Comparison of ENCODE assay signal across 8 mouse cellular contexts in the genomic region with DNA sequence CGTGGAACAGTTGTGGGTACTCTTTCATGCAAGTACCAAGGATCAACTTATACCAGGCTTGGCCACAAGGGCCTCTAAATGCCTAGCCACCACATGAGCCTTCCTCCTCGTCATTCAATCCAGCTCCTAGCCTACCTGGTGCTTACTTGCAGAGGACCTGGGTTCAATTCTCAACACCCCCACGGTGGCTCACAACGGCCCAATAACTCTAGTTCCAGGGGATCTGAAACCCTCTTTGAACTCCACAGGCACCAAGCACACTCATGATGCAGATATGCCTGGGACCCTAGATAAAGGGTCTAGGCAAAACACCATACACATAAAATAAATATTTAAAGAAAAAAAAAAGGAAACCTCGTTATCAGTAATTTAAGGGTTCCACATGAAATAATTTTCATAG. TPM values are rescaled to one million over a fixed set of nuclear protein-coding genes. Genes with fewer than 3 reads are reported as not detected.
A peak's percentile ranks its signal among the peaks of the same experiment; 100 is the strongest.
DNase-seq lines count a peak whose midpoint lies in the region; ATAC-seq and TF ChIP-seq lines count a peak whose summit lies in the region.

No protein-coding gene starts in this region.

- no peaks in the 10 kb centered on the region for H3K9me3 ChIP-seq in forebrain, embryonic 10.5 days
- no peaks in the 10 kb centered on the region for H3K9me3 ChIP-seq in limb, embryonic 14.5 days (ENCODE audit: control insufficient read depth, low read length)
- no peaks in the 10 kb centered on the region for H3K9me3 ChIP-seq in neural tube, embryonic 13.5 days

- 65% methylated on average over 5 of the region's 5 CpGs for WGBS in forebrain, embryonic 10.5 days
- 41% methylated on average over 5 of the region's 5 CpGs for WGBS in limb, embryonic 14.5 days
- 55% methylated on average over 5 of the region's 5 CpGs for WGBS in neural tube, embryonic 13.5 days

- H3K36me3 ChIP-seq in forebrain, embryonic 10.5 days (replicated peaks) = peaks cover 22% of the 10 kb centered on the region
- H3K36me3 ChIP-seq in limb, embryonic 14.5 days (ENCODE audit: control insufficient read depth, insufficient read depth, low read length) = no peaks in the 10 kb centered on the region; the same call in 1 of the 2 replicates
- no peaks in the 10 kb centered on the region for H3K36me3 ChIP-seq in neural tube, embryonic 13.5 days

- no peak for ATAC-seq in limb, embryonic 14.5 days (ENCODE audit: low FRiP score, low read depth)
- no peak for ATAC-seq in neural tube, embryonic 13.5 days (ENCODE audit: low read depth)

- H3K4me3 ChIP-seq in left cerebral cortex, adult 2 months = peak overlapping the region; percentile 89
- peak overlapping the region; percentile 99 for H3K4me3 ChIP-seq in forebrain, embryonic 10.5 days
- peak overlapping the region; percentile 99 for H3K4me3 ChIP-seq in limb, embryonic 14.5 days (replicated peaks; ENCODE audit: low read length)
- peak overlapping the region; percentile 82 for H3K4me3 ChIP-seq in neural tube, embryonic 13.5 days

- H3K27ac ChIP-seq in left cerebral cortex, adult 2 months = no peak overlapping the region
- no peak overlapping the region for H3K27ac ChIP-seq in forebrain, embryonic 10.5 days
- no peak overlapping the region for H3K27ac ChIP-seq in limb, embryonic 14.5 days (replicated peaks; ENCODE audit: low read depth, low read length)
- no peak overlapping the region for H3K27ac ChIP-seq in neural tube, embryonic 13.5 days (replicated peaks)

- DNase-seq in left cerebral cortex, adult 2 months (ENCODE audit: extremely low spot score in 1 of 2, low spot score in 2 of 2) = no peak
- no peak for DNase-seq in left cerebral cortex, adult 9 months (ENCODE audit: low spot score in 2 of 2)
- DNase-seq in ZHBTc4 (ENCODE audit: low read depth, low spot score) = peak; percentile 74
- DNase-seq in forebrain, embryonic 10.5 days (ENCODE audit: extremely low spot score, low spot score) = peak; percentile 20
- DNase-seq in limb, embryonic 14.5 days (ENCODE audit: low spot score) = peak; percentile 21
- no peak for DNase-seq in left cerebral cortex, adult 11 months (ENCODE audit: low spot score)
- no peak for DNase-seq in left cerebral cortex, adult 18-20 months (ENCODE audit: low spot score in 2 of 2)

- intact Hi-C loops in left cerebral cortex, adult 2 months (cut with DNase I) = loop anchor here (2.0 kb wide), 1 partner anchor 83 kb away; a partner anchor contains a TSS

- TF ChIP-seq POLR2A in limb, embryonic 14.5 days (IDR thresholded peaks at IDR 0.05; ENCODE audit: borderline replicate concordance, extremely low read depth, insufficient read depth, insufficient read length) = no peak

- peak; percentile 40 for TF ChIP-seq CTCF in left cerebral cortex, adult 2 months (IDR thresholded peaks at IDR 0.05)

- peak overlapping the region; percentile 64 for H3K4me2 ChIP-seq in limb, embryonic 14.5 days (replicated peaks; ENCODE audit: low read depth, low read length, severe bottlenecking)
- peak overlapping the region; percentile 78 for H3K4me2 ChIP-seq in neural tube, embryonic 13.5 days

- peaks cover 9% of the 10 kb centered on the region for H3K27me3 ChIP-seq in forebrain, embryonic 10.5 days (ENCODE audit: poor library complexity, severe bottlenecking)
- no peaks in the 10 kb centered on the region for H3K27me3 ChIP-seq in limb, embryonic 14.5 days (ENCODE audit: control insufficient read depth, insufficient read depth, low read length)
- H3K27me3 ChIP-seq in neural tube, embryonic 13.5 days = no peaks in the 10 kb centered on the region

- H3K4me1 ChIP-seq in forebrain, embryonic 10.5 days = peaks cover 30% of the 10 kb centered on the region
- H3K4me1 ChIP-seq in limb, embryonic 14.5 days (ENCODE audit: control insufficient read depth, insufficient read depth, low read length) = peaks cover 24% of the 10 kb centered on the region
- H3K4me1 ChIP-seq in neural tube, embryonic 13.5 days (replicated peaks) = peaks cover 37% of the 10 kb centered on the region

- H3K9ac ChIP-seq in limb, embryonic 14.5 days (ENCODE audit: low read depth, low read length, severe bottlenecking) = peak overlapping the region; percentile 94
- peak overlapping the region; percentile 99 for H3K9ac ChIP-seq in neural tube, embryonic 13.5 days

RNA-seq across cellular contexts. Expression of a gene that starts 1.3 kb away (rescaled TPM):
- 10 to 100 TPM; 70.0 to 72.1 TPM for total RNA-seq in left cerebral cortex, adult 2 months (2021)
- 145 and 150 TPM in 2 replicates for polyA plus RNA-seq in forebrain, embryonic 10.5 days (2016; fragmentation: Nextera tagmentation; extraction: Ambion mirVana)
- 109 and 113 TPM in 2 replicates for polyA plus RNA-seq in limb, embryonic 14.5 days (2012; rRNA removed)
- polyA plus RNA-seq in limb, embryonic 14.5 days (2014; fragmentation: Nextera tagmentation; extraction: Ambion mirVana) = 149 and 153 TPM in 2 replicates
- 177 and 190 TPM in 2 replicates for polyA plus RNA-seq in neural tube, embryonic 13.5 days (2015; fragmentation: Nextera tagmentation; extraction: Ambion mirVana)
- total RNA-seq in left cerebral cortex, adult 18-20 months (2021) = 10 to 100 TPM; 69.4 to 77.7 TPM

RNA-seq across cellular contexts. Expression of a gene that starts 13.6 kb away (rescaled TPM):
- 10 to 100 TPM; 41.7 to 46.5 TPM for total RNA-seq in left cerebral cortex, adult 2 months (2021)
- 33.4 and 36.8 TPM in 2 replicates for polyA plus RNA-seq in forebrain, embryonic 10.5 days (2016; fragmentation: Nextera tagmentation; extraction: Ambion mirVana)
- polyA plus RNA-seq in limb, embryonic 14.5 days (2012; rRNA removed) = 34.0 and 36.8 TPM in 2 replicates
- 28.6 and 34.2 TPM in 2 replicates for polyA plus RNA-seq in limb, embryonic 14.5 days (2014; fragmentation: Nextera tagmentation; extraction: Ambion mirVana)
- 69.6 and 74.6 TPM in 2 replicates for polyA plus RNA-seq in neural tube, embryonic 13.5 days (2015; fragmentation: Nextera tagmentation; extraction: Ambion mirVana)
- 10 to 100 TPM; 38.2 to 41.0 TPM for total RNA-seq in left cerebral cortex, adult 18-20 months (2021)

RNA-seq across cellular contexts. Expression of a gene that starts 45.8 kb away (rescaled TPM):
- 10 to 100 TPM; 34.8 to 39.1 TPM for total RNA-seq in left cerebral cortex, adult 2 months (2021)
- 8.6 and 8.7 TPM in 2 replicates for polyA plus RNA-seq in forebrain, embryonic 10.5 days (2016; fragmentation: Nextera tagmentation; extraction: Ambion mirVana)
- polyA plus RNA-seq in limb, embryonic 14.5 days (2012; rRNA removed) = 16.2 and 19.0 TPM in 2 replicates
- 8.7 and 9.6 TPM in 2 replicates for polyA plus RNA-seq in limb, embryonic 14.5 days (2014; fragmentation: Nextera tagmentation; extraction: Ambion mirVana)
- polyA plus RNA-seq in neural tube, embryonic 13.5 days (2015; fragmentation: Nextera tagmentation; extraction: Ambion mirVana) = 3.5 and 3.7 TPM in 2 replicates
- total RNA-seq in left cerebral cortex, adult 18-20 months (2021) = 10 to 100 TPM; 42.8 to 45.0 TPM

Comparison
In these comparisons a context has a peak if more than half of its experiments do, and no peak if none do; other contexts are left out.
1. DNase-seq: peak in ZHBTc4 (single experiment), forebrain, embryonic 10.5 days (single experiment) and limb, embryonic 14.5 days (single experiment); none in left cerebral cortex, adult 2 months (0 of 2), left cerebral cortex, adult 9 months (0 of 2), left cerebral cortex, adult 11 months (single experiment) and left cerebral cortex, adult 18-20 months (0 of 2).
2. Peak in every context shown above with its lines, with median percentiles within 50 percentile points of each other: H3K4me3 ChIP-seq.